Mouse (Mus musculus) embryonic fibroblast, embryonic 13.5 days (primary cell): ENCODE measurements around the gene Eif4ebp2.

Experiments used
- CTCF ChIP-seq: IDR thresholded peaks from 2 replicates; pipeline ENCODE4 v1.5.1; 2011; ENCODE audit warnings: mild to moderate bottlenecking, control low read depth, low read length, moderate library complexity, borderline replicate concordance; ENCODE audit not compliant: insufficient read depth
- POLR2A ChIP-seq: IDR thresholded peaks from 2 replicates; pipeline ENCODE4 v1.6.1; 2011; ENCODE audit warnings: low read depth, mild to moderate bottlenecking, control low read depth, low read length, moderate library complexity

DNA sequence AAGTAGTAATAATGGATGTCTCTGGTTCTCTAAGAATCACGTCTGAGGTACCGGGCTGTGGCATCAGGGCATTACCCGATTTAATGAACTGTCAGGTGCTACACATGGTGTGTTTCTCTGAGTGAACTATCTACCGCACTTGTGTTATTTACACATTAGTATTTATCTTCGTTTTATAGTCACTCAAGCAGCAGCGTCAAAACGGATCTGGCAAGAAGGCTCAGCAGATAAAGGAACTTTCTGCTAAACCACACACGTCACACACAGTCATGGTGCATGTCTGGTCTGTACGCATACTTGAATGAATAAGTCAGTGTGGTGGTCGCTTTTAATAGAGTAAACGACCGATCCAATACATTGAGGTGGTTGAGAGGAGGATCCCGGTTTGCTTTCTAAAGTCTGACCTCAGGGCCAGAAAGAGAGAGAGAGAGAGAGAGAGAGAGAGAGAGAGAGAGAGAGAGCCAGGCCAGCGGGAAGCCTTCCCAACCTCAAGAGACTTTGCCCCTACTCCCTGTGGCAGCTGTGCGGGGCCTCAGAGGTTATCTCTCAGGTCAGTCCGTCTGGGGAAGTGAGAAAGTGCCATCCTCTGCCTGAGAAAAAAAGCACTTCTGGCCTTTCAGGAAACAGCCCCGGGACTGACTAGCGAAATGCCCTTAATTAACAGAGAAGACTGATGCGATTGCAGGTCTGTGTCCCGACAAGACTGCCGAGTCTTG lies 39.4 kb downstream of the Eif4ebp2 start:
- no peak for TF ChIP-seq CTCF
- TF ChIP-seq POLR2A: no peak
